Mouse (Mus musculus) liver, postnatal 0 days (tissue): ENCODE measurements around the gene Cnga4.

Experiments
- CTCF ChIP-seq: sonication (generic); IDR thresholded peaks from 2 replicates; pipeline ENCODE4 v1.5.1; 2016; ENCODE audit warnings: antibody characterized with exemption, low read depth
- EP300 ChIP-seq: IDR thresholded peaks from 2 replicates; pipeline ENCODE4 v1.6.1; 2016; ENCODE audit warnings: antibody characterized with exemption, low read depth, mild to moderate bottlenecking

- TF ChIP-seq CTCF (no peak), EP300 (no peak)
These were observed 13.7 kb downstream of the Cnga4 start for GRCm38 (mm10) chr7:105418106-105418505.
